Mouse (Mus musculus) erythroblast, embryonic 14.5 days (primary cell): ENCODE data around the gene Supt4a. TPM values are rescaled to one million over a fixed set of nuclear protein-coding genes. Genes with fewer than 3 reads are reported as not detected.
A peak's percentile ranks its signal among the peaks of the same experiment; 100 is the strongest.

Experiments
- H3K27me3 ChIP-seq: 2 replicates; pipeline ENCODE4 v1.6.1; 2012; ENCODE audit warnings: inconsistent platforms; ENCODE audit not compliant: control insufficient read depth
- H3K36me3 ChIP-seq: 2 replicates; pipeline ENCODE4 v1.6.1; 2012; ENCODE audit warnings: mild to moderate bottlenecking, inconsistent platforms; ENCODE audit not compliant: control insufficient read depth
- H3K4me1 ChIP-seq: 2 replicates; pipeline ENCODE4 v1.6.1; 2012; ENCODE audit warnings: inconsistent platforms; ENCODE audit not compliant: control insufficient read depth
- H3K4me3 ChIP-seq: replicated peaks from 2 replicates; pipeline ENCODE3; 2012; ENCODE audit warnings: moderate library complexity, mild to moderate bottlenecking, inconsistent platforms
- H3K9me3 ChIP-seq: 2 replicates; pipeline ENCODE4 v1.6.1; 2012; ENCODE audit warnings: low read length, inconsistent platforms, mixed read lengths; ENCODE audit not compliant: control insufficient read depth
- GATA1 ChIP-seq: IDR thresholded peaks from 2 replicates; pipeline ENCODE4 v1.6.1; 2012; ENCODE audit warnings: low read length, inconsistent platforms, mixed read lengths
- TAL1 ChIP-seq: IDR thresholded peaks from 3 replicates; pipeline ENCODE4 v1.6.1; 2012; ENCODE audit warnings: low read length, inconsistent platforms, mixed read lengths
- polyA plus RNA-seq: library from polyadenylated mRNA; stranded (reverse); fragments of >175 nt; gene quantifications from 2 replicates; pipeline ENCODE4 v1.2.3, GENCODE M21; 2012

The Supt4a gene
- polyA plus RNA-seq, 1 experiment: 4.3 TPM

DNA sequence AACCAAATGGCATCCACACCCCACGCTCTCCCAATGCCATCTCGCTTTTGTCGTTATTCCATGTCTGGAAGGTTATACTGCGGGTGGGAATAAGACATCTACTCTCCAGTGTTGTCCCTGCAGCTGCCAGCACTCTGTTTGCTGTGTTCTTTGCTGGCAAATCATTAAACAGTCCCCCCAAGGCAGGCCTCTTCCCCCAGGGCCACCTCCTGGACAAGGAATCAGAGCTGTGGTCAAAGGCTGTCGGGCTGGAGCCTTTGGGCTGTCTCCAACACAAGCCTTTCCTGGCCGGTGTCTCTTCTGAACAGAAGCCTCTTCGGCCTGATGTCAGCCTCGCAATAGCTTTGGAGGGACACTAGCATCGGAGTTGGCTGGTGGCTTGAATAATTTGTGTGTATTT, 33.1 kb upstream of the Supt4a start:
- no peak overlapping the region for H3K4me3 ChIP-seq
- H3K36me3 ChIP-seq: peaks cover 2% of the 10 kb centered on the region; the same call in 1 of the 2 replicates
- no peaks in the 10 kb centered on the region for H3K27me3 ChIP-seq
- TF ChIP-seq TAL1 (no peak), GATA1 (no peak)
- peaks cover 82% of the 10 kb centered on the region for H3K4me1 ChIP-seq
- H3K9me3 ChIP-seq: no peaks in the 10 kb centered on the region

DNA sequence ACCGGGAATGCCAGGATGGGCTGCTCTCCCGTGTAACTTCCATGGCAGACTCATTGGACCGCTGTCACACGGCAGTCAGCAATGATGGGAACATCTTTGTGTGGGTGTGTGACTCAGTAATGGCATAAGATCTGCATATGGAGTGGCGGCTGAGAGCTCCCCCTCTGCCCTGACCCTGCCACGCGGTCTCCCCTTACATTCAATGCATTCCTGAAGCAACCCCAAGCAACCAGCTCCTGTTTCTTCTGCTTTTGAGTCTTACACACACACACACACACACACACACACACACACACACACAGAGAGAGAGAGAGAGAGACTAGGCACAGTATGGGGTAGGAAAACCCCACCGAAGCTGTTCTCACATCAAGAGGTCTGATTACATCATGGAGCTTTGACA, 29.8 kb upstream of the Supt4a start:
- no peak for TF ChIP-seq TAL1
- TF ChIP-seq GATA1: no peak
- Histone ChIP-seq H3K4me1 (peaks cover 84% of the 10 kb centered on the region), H3K4me3 (no peak overlapping the region), H3K9me3 (no peaks in the 10 kb centered on the region), H3K36me3 (peaks cover 2% of the 10 kb centered on the region; the same call in 1 of the 2 replicates), H3K27me3 (no peaks in the 10 kb centered on the region)

DNA sequence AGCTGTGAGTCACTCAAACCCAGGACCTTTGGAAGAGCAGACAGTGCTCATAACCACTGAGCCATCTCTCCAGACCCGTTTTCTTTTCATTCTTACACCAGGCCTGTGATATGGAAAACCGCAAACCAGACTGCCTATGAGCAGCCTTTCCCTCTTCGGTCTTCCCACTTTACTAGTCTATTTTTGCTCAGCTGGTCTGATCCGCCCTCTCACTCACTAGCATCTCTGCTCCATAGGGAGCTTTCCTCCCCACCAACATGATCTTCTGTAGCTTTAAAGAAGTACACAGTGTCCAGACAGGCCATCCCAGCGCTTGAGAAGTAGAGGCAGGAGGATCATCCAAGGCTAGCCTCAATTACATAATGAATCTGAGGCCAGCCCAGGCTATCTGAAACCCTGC, 28.4 kb upstream of the Supt4a start:
- peaks cover 79% of the 10 kb centered on the region for H3K4me1 ChIP-seq
- no peak for TF ChIP-seq TAL1
- no peak overlapping the region for H3K4me3 ChIP-seq
- no peaks in the 10 kb centered on the region for H3K9me3 ChIP-seq
- H3K27me3 ChIP-seq: no peaks in the 10 kb centered on the region
- peaks cover 2% of the 10 kb centered on the region; the same call in 1 of the 2 replicates for H3K36me3 ChIP-seq

DNA sequence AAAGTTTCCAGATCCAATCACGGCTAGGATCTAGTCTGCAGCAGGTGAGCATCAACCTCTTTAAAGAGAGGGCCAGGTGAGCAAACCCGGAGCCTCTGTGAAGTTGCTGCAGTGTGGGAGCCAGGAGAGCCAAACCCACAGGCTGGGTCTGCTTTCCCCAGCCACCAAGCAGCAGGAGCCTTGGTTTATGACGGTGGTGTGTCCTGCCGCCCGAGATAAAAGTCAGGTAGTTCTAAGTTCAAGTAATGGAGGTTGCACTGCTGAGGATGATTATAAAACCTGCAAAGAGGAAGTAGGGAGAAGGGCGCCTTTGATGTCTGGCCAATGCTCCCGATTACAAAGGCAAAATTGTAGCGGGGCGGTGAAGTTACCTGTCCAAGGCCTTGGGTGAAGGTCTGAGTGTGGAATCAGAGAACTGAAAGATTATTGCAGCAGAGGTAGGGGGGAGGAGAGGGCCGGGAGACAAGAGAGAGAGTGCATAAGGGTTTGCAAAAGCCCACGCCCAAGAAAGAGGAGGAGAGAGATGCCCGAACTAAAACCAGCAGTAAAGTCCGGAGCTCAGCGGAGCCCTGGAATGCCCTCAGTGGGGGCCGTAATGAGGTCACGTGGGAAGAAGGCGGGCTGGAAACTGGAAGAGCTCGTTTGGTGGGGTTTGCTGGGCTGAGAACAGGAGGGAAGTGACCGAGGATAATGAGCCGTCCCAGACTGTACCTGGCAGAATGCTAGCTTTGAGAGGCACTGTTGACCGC, 27.7 kb upstream of the Supt4a start:
- TF ChIP-seq GATA1 (no peak), TAL1 (no peak)
- Histone ChIP-seq H3K36me3 (peaks cover 2% of the 10 kb centered on the region; the same call in 1 of the 2 replicates), H3K9me3 (no peaks in the 10 kb centered on the region), H3K4me1 (peaks cover 72% of the 10 kb centered on the region), H3K27me3 (no peaks in the 10 kb centered on the region), H3K4me3 (peak overlapping the region; percentile 37)

DNA sequence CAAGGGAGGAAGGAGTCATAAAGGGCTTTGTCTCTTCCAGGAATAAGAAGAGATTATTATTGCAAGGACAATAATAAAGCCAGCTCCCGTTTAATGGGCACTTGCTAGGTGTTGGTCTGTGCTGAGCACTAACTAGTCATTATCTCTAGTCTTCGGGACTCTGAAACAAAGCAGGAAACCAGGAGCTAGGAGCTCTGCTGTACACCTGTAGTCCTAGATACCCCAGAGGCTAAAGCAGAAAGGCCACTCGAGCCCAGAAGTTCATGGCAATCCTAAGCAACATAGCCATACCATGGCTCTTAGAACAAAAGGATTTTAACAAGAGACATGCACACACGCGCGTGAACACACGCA, 27.1 kb upstream of the Supt4a start:
- peaks cover 72% of the 10 kb centered on the region for H3K4me1 ChIP-seq
- no peaks in the 10 kb centered on the region for H3K9me3 ChIP-seq

DNA sequence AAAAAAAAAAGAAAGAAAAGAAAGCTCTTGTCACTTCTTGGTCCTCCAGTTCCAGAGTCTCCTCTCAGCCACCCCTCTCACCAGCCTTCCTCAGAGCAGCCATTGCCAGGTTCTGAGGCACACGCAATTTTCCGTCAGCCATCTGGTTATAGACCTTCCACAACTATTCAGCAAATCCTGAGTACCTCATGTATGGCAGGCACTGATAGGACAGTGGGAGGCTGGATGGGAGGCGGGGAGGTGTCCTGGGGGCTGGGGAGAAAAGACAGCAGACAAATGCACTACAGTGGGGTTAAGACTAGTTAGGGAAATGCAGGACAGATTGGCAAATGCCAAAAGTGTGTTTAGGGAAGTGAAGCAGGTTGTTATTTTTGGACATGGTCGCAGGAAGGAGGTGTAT, 25.2 kb upstream of the Supt4a start:
- no peaks in the 10 kb centered on the region for H3K27me3 ChIP-seq
- TF ChIP-seq TAL1: no peak
- no peak for TF ChIP-seq GATA1
- no peaks in the 10 kb centered on the region for H3K36me3 ChIP-seq
- no peak overlapping the region for H3K4me3 ChIP-seq
- H3K4me1 ChIP-seq: peaks cover 74% of the 10 kb centered on the region
- no peaks in the 10 kb centered on the region for H3K9me3 ChIP-seq

More for the DNA sequence above, 27.1 kb upstream of the Supt4a start:
- H3K36me3 ChIP-seq: peaks cover 2% of the 10 kb centered on the region; the same call in 1 of the 2 replicates
- TF ChIP-seq GATA1: no peak
- TF ChIP-seq TAL1: no peak
- peak overlapping the region; percentile 37 for H3K4me3 ChIP-seq
- H3K27me3 ChIP-seq: no peaks in the 10 kb centered on the region

DNA sequence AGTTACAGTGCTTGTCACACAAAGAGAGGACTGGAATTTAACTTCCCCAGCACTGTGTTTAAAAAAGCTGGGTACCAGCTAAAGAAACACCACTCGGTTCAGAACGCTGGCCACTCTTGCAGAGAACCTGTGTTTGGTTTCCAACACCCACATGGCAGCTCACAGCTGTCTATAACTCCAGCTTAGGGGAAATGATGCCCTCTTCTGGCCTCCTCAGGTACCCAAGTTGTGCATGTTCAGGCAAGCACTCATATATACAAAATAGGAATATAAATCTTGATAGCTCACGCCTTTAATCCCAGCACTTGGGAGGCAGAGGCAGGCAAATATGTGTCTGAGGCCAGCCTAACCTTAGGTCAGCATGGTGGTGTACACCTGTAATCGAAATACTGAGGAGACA, 21.4 kb upstream of the Supt4a start:
- TF ChIP-seq GATA1 (no peak), TAL1 (no peak)
- Histone ChIP-seq H3K4me1 (peaks cover 64% of the 10 kb centered on the region), H3K36me3 (peaks cover 6% of the 10 kb centered on the region), H3K4me3 (no peak overlapping the region), H3K27me3 (no peaks in the 10 kb centered on the region), H3K9me3 (peaks cover 6% of the 10 kb centered on the region)

DNA sequence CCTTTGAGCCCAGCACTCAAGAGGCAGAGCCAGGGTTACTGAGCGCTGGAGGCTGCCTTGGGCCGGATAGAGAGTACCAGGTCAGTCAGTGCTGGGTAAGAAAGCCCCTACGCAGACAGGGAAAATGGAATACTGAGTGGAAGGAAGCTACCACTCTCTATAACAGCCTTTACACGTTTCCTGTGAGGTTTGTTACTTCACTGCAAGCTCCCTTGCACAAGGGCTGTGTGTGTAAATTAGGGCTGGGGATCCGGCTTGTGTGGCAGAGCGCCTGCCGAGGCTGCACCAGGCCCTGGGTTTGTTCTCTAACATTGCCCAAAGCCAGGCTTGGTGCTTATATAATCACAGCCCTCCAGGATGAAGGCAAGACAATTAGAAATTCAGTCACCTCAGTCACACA, 17.8 kb upstream of the Supt4a start:
- no peaks in the 10 kb centered on the region for H3K27me3 ChIP-seq
- H3K36me3 ChIP-seq: peaks cover 16% of the 10 kb centered on the region
- H3K9me3 ChIP-seq: peaks cover 9% of the 10 kb centered on the region
- TF ChIP-seq TAL1: no peak
- TF ChIP-seq GATA1: no peak
- H3K4me3 ChIP-seq: no peak overlapping the region
- peaks cover 71% of the 10 kb centered on the region for H3K4me1 ChIP-seq

DNA sequence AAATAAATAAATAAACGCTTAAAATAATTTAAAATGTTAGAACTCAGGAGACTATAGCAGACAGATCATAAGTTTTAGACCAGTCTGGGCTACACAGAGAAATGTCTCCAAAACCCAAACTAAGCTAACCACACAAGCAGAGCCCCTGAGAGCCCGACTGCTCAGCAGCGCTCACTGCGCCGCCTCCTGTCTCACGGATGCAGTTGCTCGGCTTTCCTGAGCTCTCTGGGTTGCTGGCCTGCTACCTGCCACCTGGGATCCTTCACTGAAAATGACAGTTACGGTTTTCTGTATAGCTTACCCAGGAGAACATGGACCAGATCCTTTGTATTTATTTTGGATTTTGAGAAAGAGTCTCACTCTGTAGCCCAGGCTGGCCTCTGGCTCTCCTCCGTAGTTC, 17.0 kb upstream of the Supt4a start:
- no peaks in the 10 kb centered on the region for H3K27me3 ChIP-seq
- peaks cover 9% of the 10 kb centered on the region for H3K9me3 ChIP-seq
- peaks cover 18% of the 10 kb centered on the region for H3K36me3 ChIP-seq
- H3K4me1 ChIP-seq: peaks cover 73% of the 10 kb centered on the region
- no peak overlapping the region for H3K4me3 ChIP-seq
- TF ChIP-seq TAL1: no peak
- no peak for TF ChIP-seq GATA1

DNA sequence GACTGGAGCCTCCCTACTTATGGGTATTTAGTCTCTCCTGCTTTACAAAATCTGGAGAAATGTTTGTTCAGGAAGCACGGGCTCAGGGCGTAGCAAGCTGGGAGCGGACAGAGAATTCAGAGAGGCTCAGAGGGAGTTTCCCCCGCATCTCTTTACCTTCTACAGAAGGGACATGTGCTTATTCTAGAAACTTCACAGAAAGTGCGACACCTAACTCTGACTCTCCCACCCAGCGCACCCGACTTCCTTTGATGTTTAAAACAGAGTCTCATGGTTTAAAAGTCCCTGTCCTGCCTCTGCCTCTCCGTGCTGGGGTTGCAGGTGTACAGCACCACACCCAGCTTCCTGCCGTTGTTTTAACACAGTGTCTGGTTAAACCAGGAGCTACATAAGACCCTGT, 16.5 kb upstream of the Supt4a start:
- Histone ChIP-seq H3K36me3 (peaks cover 19% of the 10 kb centered on the region), H3K4me3 (no peak overlapping the region), H3K9me3 (peaks cover 9% of the 10 kb centered on the region), H3K27me3 (no peaks in the 10 kb centered on the region), H3K4me1 (peaks cover 73% of the 10 kb centered on the region)
- no peak for TF ChIP-seq GATA1
- no peak for TF ChIP-seq TAL1
